Mouse (Mus musculus) kidney, postnatal 14 days (tissue): ENCODE results near the gene Cit.
A peak's percentile ranks its signal among the peaks of the same experiment; 100 is the strongest.

ENCODE experiments used
- DNase-seq: peaks from one replicate; pipeline ENCODE4 v3.0.0; 2022; ENCODE audit warnings: mixed read lengths

The Cit gene

DNA sequence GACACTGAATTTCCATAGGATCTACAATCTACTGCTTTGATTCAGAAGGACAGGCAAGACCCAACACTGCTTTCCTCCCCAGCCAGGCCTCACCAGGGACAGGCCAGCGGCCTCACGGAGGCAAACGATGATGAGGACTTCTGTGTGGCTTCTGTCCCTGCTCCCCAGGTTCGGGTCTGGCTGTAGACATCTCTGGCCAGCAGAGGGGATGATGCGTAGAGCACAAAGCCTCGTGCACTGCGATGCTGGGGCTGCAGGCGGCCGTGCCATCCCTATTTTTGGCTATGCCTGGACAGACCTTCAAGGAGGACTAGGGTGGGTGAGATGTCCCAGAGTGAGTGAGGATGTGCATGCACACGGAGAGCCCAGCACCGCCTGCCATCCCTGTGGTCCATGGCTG lies 169.2 kb downstream of the Cit start:
- DNase-seq = no peak

DNA sequence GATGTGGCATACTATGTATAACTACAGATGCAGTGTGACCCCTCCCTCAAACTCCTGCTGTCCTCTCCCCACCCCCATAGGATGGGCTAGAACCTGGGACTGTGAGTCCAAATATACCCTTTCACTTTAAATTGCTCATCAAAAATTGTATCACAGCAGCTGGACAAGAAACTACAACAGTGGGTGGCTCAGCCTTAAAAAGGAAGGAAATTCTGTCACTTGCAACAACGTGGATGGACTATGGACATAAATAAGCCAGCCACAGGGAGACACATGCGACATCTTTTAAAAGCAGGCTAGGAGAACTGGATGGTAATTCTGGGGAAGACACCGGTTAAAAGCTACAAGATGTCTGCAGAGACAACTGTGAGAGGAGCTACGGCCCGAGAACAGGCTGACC lies 171.5 kb downstream of the Cit start:
- DNase-seq = no peak

DNA sequence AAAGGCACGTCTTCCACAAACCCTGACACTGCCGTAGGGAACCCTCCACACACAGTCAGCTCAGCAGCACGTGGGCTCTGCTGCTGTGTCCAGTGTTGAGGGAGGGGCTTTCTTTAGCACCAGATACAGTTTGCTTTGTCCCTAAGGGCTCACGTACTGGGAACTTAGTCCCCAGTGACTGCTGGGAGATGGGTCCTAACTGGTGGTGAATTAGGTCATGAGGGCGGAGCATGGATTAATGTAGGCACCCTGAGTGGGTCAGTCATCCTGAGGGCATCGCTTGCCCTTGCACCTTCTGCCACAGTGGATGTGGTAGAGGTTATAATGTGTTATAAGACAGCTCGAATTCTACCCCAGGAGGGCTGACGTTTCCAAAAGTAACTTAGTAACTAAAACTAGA lies 172.3 kb downstream of the Cit start:
- DNase-seq = no peak

GRCm38 (mm10) chr5:116018196-116018595 lies 173.1 kb downstream of the Cit start:
- DNase-seq = no peak

- DNase-seq = peak; percentile 80
These were observed 173.7 kb downstream of the Cit start for GRCm38 (mm10) chr5:116018784-116019183.

DNA sequence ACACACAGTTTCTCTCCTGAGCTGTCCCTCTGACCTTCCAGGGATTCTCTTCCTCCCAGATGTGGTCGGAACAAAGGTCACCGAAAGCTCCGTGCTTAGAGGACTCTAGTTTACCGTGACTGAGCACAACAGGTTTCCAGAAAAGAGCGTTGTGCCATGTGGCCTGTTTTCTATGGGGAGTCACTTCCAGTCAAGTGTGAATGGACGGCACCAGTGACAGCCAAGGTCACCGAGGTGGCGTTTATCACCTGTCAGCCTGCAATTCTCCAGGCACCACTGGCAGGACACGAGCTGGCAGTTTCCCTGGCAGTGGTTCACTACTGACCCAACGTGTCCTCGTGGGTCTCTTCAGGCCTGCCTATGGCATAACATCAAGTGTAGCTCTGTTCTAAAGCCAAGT lies 174.3 kb downstream of the Cit start:
- peak; percentile 50 for DNase-seq

DNA sequence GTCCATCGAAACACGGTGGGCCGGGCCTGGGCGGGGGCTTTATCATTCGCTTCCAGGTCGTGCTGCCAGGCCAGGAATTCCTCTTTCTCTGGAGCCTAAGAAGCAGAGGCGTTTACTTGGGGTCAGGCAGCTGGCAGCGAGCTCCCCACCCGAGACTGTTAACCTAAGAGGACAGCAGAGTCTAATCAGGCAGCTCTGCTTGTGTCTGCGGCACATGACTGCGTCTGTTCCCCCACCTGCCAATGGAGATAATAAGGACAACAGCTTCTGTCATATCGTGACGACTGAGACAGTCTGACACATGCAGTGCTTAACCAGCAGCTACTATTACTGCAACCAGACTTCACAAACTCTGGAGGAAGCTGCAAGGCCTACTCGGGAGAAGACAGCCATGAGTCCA lies 176.5 kb downstream of the Cit start:
- no peak for DNase-seq

DNA sequence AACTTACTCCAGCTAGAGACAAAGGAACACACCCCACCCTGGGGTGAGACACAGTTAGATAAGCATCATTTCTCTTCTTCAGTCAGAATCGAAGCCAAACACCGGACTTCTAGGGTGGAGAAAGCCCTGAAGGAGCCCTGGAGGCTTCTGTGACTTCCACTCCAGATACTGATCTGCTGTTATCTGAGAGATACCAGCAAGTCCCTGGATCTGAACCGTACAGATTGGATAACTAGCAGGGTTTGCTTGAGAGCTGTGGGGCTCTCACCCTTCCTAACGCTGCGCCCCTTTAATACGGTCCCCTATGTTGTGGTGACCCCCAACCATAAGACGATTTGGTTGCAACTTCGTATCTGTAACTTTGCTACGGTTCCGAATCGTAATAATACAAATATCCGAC lies 177.1 kb downstream of the Cit start:
- no peak for DNase-seq

DNA sequence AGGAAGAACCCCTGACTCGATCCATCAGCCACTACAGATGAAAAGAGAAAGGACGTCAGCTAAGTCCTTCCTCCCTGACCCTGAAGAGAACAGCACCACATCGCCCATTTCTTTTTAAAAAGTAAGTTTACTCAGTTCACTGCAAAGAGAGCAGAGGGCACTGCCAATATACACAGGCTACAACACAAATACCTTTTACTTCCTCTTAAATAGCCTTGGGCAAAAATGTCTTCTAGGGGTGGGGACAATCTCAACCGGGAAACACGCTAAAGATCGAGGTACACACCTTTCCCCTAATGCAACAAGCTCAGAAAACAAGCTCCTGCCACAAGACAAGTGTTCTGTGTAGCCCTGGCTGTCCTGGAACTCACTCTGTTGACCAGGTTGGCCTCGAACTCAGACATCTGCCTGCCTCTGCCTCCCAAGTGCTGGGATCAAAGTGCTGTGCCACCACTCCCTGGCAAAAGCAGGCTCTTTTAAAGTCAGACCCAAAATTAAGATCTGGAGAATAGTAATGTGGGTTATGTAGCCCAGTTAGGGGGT lies 177.7 kb downstream of the Cit start:
- no peak for DNase-seq

DNA sequence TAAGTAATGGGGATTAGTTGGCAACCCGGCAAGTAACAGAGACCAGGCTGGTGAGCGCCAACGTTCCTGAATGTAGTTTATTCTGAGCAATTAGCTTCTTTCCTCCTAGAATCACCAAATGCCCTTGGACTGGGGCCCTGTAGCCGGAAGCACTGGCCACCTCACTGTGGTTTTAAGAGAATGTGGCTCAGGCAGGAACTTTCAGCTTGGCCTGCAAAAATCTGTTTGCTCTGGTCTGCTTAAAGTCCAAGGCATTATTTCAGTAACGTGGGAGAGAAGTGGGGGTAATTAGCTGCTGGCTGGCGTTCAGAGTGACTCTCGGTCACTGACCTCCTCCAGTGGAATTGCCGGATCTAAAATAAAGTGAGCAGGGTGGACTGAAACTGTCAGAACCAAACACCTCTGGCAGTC lies 178.2 kb downstream of the Cit start:
- DNase-seq = peak; percentile 69

- no peak for DNase-seq
These were observed 178.8 kb downstream of the Cit start for GRCm38 (mm10) chr5:116023821-116024284.

- peak; percentile 95 for DNase-seq
These were observed 179.3 kb downstream of the Cit start, which contains the start of gene Prkab1 for GRCm38 (mm10) chr5:116024327-116024739. Gene Prkab1, minus strand, starts transcription at chr5:116024508.

- DNase-seq = no peak
These were observed 181.0 kb downstream of the Cit start for GRCm38 (mm10) chr5:116026107-116026506.

- DNase-seq = no peak
These were observed 181.5 kb downstream of the Cit start for GRCm38 (mm10) chr5:116026561-116026960.

DNA sequence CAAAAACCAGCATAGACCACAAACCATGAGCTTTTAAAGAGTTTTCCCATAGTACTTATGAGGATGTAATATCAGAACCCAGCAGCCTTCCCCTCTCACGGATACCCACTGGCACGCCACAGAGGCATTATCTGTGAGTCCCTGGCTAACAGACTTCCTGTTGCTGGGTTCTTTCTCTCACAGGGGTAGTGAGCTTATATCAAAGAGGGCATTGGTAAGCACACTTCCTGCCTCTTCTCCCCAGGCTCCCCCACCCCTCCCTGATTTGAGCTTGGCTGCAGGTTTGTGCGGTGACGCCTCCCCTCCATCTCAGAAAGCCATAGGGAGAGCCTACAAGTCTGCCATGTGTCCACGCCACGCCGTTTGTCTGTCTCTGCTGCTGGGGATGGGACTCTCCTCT lies 184.0 kb downstream of the Cit start:
- DNase-seq = no peak

GRCm38 (mm10) chr5:116030566-116031189 lies 185.6 kb downstream of the Cit start:
- no peak for DNase-seq

DNA sequence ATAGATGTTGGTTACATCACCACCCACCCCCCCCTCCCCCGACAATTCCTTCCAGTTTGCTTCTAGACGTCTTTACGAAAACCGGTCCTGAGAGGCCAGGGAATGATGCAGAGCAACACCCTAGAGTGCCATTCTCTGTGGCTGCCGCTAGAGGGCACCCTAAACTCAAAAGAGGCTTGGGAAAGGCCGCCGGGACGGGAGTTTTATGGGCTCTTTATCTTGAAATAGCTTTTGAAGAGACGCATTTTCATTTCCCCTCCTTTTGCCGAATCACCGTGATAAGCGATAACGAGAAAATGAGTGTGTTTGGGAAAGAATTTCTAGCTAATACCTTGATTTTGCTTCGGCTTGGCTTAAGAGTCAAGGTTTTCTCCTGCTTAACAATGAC lies 186.1 kb downstream of the Cit start:
- DNase-seq = peak; percentile 69

- no peak for DNase-seq
These were observed 191.4 kb downstream of the Cit start for GRCm38 (mm10) chr5:116036465-116036864.

- no peak for DNase-seq
These were observed 192.7 kb downstream of the Cit start for GRCm38 (mm10) chr5:116037731-116038130.

GRCm38 (mm10) chr5:116039706-116040105 lies 194.6 kb downstream of the Cit start:
- no peak for DNase-seq

GRCm38 (mm10) chr5:116042241-116042640 lies 197.2 kb downstream of the Cit start:
- no peak for DNase-seq

DNA sequence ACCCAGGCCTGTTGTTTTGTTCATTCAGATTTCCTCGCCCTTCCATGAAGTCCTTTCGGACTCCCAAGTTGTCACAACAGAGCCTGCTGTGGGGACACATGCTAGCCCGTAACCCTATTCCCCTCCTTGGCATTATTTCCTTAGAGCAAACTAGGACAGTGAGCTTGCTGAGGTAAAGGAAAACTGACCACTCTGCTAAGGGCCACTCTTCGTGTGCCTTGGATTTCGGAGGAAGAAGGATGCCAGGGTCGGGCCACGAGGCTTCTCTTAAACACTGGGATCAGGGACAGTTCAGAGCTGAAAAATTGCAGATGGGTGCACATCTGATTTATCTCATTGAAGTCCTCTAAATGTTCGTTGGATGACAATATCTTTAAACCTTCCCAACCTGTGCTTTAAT lies 200.5 kb downstream of the Cit start:
- DNase-seq = no peak

DNA sequence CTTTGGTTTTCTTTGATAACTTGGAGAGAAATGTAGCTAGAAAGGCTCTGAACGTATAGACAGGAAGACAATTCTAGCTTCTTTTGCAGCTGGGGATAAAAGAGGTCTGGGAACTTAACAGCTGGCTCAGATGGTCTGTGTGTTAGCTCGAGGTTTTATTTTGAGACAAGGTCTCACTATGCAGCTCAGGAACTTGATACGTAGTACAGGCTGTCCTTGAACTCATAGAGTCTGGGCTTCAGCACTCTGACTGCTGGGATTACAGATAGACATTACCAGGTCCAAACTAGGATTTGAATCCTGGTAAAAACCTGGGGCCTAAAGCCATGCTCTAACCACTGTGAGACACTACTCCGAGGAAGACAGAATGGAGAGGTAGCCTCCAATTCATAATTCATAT lies 201.2 kb downstream of the Cit start:
- DNase-seq = no peak

DNA sequence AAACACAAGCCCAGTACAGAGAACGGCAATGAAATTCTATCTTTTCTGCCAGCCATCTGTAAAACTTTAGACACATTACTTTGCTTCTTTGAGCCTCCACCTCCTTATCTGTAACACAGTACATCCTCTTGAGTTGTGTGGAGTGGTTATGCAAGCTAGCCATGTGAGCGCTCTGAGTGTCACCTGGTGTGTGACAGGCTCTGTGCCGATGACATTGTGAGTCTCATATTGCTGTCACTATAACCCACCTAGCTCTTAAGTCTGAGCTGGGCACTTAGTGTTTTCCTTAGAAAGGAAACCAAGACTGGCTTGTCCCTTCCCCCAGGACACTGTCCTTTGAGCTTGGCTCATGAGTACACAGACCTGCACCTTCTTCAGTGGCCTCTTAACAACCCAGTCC lies 203.2 kb downstream of the Cit start:
- DNase-seq = no peak

GRCm38 (mm10) chr5:116049821-116050220 lies 204.7 kb downstream of the Cit start:
- DNase-seq = peak; percentile 5
